Comparison of ENCODE assay signal across 12 mouse cellular contexts in the genomic region with DNA sequence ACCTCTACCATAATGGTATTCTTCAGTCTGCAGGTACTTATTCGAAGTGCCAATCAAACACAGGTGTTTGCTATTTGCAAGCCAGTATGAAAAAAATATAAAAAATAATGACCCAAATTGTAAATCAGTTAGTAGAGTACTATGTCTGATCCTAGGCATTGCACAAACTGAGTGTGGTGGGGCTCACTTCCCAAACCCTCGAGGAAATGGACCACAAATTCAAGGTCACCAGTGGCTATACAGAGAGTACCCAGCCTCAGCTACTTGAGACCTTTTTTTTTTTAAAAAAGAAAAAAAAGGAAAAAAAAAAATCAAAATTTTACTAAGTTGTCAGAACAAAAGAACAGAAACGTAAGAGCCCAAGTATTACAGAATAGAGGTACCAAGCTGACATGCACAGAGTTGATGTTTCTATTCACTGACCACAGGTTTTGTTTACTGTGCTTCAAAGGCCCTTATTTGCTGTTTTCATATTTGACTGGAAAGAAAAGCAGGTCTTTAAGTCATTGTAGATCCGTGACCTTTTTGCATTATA. TPM values are rescaled to one million over a fixed set of nuclear protein-coding genes. Genes with fewer than 3 reads are reported as not detected.
DNase-seq lines count a peak whose midpoint lies in the region; ATAC-seq lines count a peak whose summit lies in the region.
"Had no signal": no experiment of that assay in that cellular context is flagged by ENCODE, and none has a peak within 500 bp of the region (broad histone marks: within the 10 kb centered on the region; RNA-seq: fewer than 3 reads in every experiment).

No protein-coding gene starts in this region.

- H3K9me3 ChIP-seq in heart, embryonic 13.5 days = no peaks in the 10 kb centered on the region
- H3K9me3 ChIP-seq in forebrain, embryonic 14.5 days (replicated peaks; ENCODE audit: control insufficient read depth, low read length) = no peaks in the 10 kb centered on the region
- no peaks in the 10 kb centered on the region for H3K9me3 ChIP-seq in limb, embryonic 13.5 days

- no peak for ATAC-seq in heart, embryonic 13.5 days (ENCODE audit: extremely low read depth, insufficient number of reproducible peaks, low FRiP score, low TSS enrichment)
- no peak for ATAC-seq in forebrain, embryonic 14.5 days
- no peak for ATAC-seq in limb, embryonic 13.5 days (ENCODE audit: low FRiP score, low read depth)
- no peak for ATAC-seq in erythroblast, adult 5-6 weeks (replicated peaks; ENCODE audit: low FRiP score, poor library complexity, severe bottlenecking)

- peaks cover 29% of the 10 kb centered on the region for H3K36me3 ChIP-seq in heart, embryonic 13.5 days
- H3K36me3 ChIP-seq in forebrain, embryonic 14.5 days (ENCODE audit: control insufficient read depth, insufficient read depth, low read length) = peaks cover 3% of the 10 kb centered on the region; the same call in 1 of the 2 replicates
- H3K36me3 ChIP-seq in limb, embryonic 13.5 days = peaks cover 10% of the 10 kb centered on the region

- WGBS in heart, embryonic 13.5 days = 66% methylated on average over 4 of the region's 4 CpGs
- 79% methylated on average over 4 of the region's 4 CpGs for WGBS in forebrain, embryonic 14.5 days
- 68% methylated on average over 4 of the region's 4 CpGs for WGBS in limb, embryonic 13.5 days

- H3K4me3 ChIP-seq in heart, embryonic 13.5 days = peak overlapping the region; percentile 100
- H3K4me3 ChIP-seq in forebrain, embryonic 14.5 days (ENCODE audit: low read depth, low read length) = peak overlapping the region; percentile 98; the same call in 1 of the 2 replicates
- H3K4me3 ChIP-seq in limb, embryonic 13.5 days = peak overlapping the region; percentile 100

- DNase-seq in heart, adult 8-10 months (ENCODE audit: low spot score) = no peak
- DNase-seq in A20 (ENCODE audit: low read depth, low spot score) = peak; percentile 20
- no peak for DNase-seq in forebrain, embryonic 14.5 days (ENCODE audit: low spot score)
- DNase-seq in adrenal gland, adult 8-10 months = no peak
- DNase-seq in frontal cortex, adult 2 months (ENCODE audit: extremely low spot score in 1 of 2, low spot score in 1 of 2) = no peak
- DNase-seq: adrenal gland, adult 2 months; cerebellum, postnatal 10 days; kidney, postnatal 25 days; lung, adult 18-20 months had no signal

- H3K9ac ChIP-seq in heart, embryonic 13.5 days = peak overlapping the region; percentile 64
- H3K9ac ChIP-seq in forebrain, embryonic 14.5 days (ENCODE audit: low read length) = peak overlapping the region; percentile 26; the same call in 1 of the 2 replicates
- no peak overlapping the region for H3K9ac ChIP-seq in limb, embryonic 13.5 days

- H3K27me3 ChIP-seq in heart, embryonic 13.5 days (replicated peaks) = no peaks in the 10 kb centered on the region
- no peaks in the 10 kb centered on the region for H3K27me3 ChIP-seq in forebrain, embryonic 14.5 days (replicated peaks; ENCODE audit: control insufficient read depth, insufficient read depth, low read length)
- no peaks in the 10 kb centered on the region for H3K27me3 ChIP-seq in limb, embryonic 13.5 days

- peak overlapping the region; percentile 79 for H3K4me2 ChIP-seq in heart, embryonic 13.5 days
- H3K4me2 ChIP-seq in forebrain, embryonic 14.5 days (ENCODE audit: low read length) = peak overlapping the region; percentile 64
- peak overlapping the region; percentile 80 for H3K4me2 ChIP-seq in limb, embryonic 13.5 days (replicated peaks)

- peaks cover 52% of the 10 kb centered on the region for H3K4me1 ChIP-seq in heart, embryonic 13.5 days
- H3K4me1 ChIP-seq in forebrain, embryonic 14.5 days (ENCODE audit: control insufficient read depth, insufficient read depth, low read length) = peaks cover 31% of the 10 kb centered on the region
- H3K4me1 ChIP-seq in limb, embryonic 13.5 days = peaks cover 50% of the 10 kb centered on the region

- H3K27ac ChIP-seq in heart, embryonic 13.5 days (replicated peaks) = no peak overlapping the region
- no peak overlapping the region for H3K27ac ChIP-seq in forebrain, embryonic 14.5 days (ENCODE audit: low read depth, low read length)
- no peak overlapping the region for H3K27ac ChIP-seq in limb, embryonic 13.5 days

RNA-seq across cellular contexts. Expression of a gene that starts 2.9 kb away (rescaled TPM):
- polyA plus RNA-seq in heart, embryonic 13.5 days (2015; fragmentation: Nextera tagmentation; extraction: Ambion mirVana) = 75.6 and 77.5 TPM in 2 replicates
- 10 to 100 TPM; 33.9 to 38.6 (median 37.7) TPM for total RNA-seq in heart, adult 8-10 months (2022)
- 133 and 136 TPM in 2 replicates for polyA plus RNA-seq in forebrain, embryonic 14.5 days (2014; fragmentation: Nextera tagmentation; extraction: Ambion mirVana)
- 145 and 149 TPM in 2 replicates for polyA plus RNA-seq in limb, embryonic 13.5 days (2015; fragmentation: Nextera tagmentation; extraction: Ambion mirVana)
- total RNA-seq in adrenal gland, adult 8-10 months (2022) = 10 to 100 TPM; 70.1 to 80.2 (median 76.4) TPM
- 52.0 and 53.0 TPM in 2 replicates for polyA plus RNA-seq in frontal cortex, adult 2 months (2012; rRNA removed)
- 20.9 and 26.3 TPM in 2 replicates for total RNA-seq in erythroblast, adult 5-6 weeks (2015; ENCODE audit: low replicate concordance)
- 20.2 and 24.3 TPM in 2 replicates for total RNA-seq in erythroblast, adult 5-6 weeks (2017; ENCODE audit: low replicate concordance)

RNA-seq across cellular contexts. Expression of a gene that starts 42.5 kb away (rescaled TPM):
- polyA plus RNA-seq in heart, embryonic 13.5 days (2015; fragmentation: Nextera tagmentation; extraction: Ambion mirVana) = 6.7 and 6.9 TPM in 2 replicates
- 1 to 10 TPM; 3.8 to 5.7 (median 5.3) TPM for total RNA-seq in heart, adult 8-10 months (2022)
- polyA plus RNA-seq in forebrain, embryonic 14.5 days (2014; fragmentation: Nextera tagmentation; extraction: Ambion mirVana) = 42.0 and 47.4 TPM in 2 replicates
- 14.4 and 16.1 TPM in 2 replicates for polyA plus RNA-seq in limb, embryonic 13.5 days (2015; fragmentation: Nextera tagmentation; extraction: Ambion mirVana)
- 10 to 100 TPM; 10.5 to 13.9 (median 11.1) TPM for total RNA-seq in adrenal gland, adult 8-10 months (2022)
- polyA plus RNA-seq in frontal cortex, adult 2 months (2012; rRNA removed) = 19.9 and 21.1 TPM in 2 replicates
- 6.3 and 14.4 TPM in 2 replicates for total RNA-seq in erythroblast, adult 5-6 weeks (2015; ENCODE audit: low replicate concordance)
- total RNA-seq in erythroblast, adult 5-6 weeks (2017; ENCODE audit: low replicate concordance) = 0.28 and 0.68 TPM in 2 replicates
